Mouse (Mus musculus) kidney, postnatal 14 days (tissue): ENCODE measurements at regions not wholly inside any gene's neighbourhood (a gene's known extent, or its start where the extent isn't known, plus 50 kb on each side); places are given as distances from the start of the nearest gene placed in this dataset.

Experiments
- DNase-seq: peaks from one replicate; pipeline ENCODE4 v3.0.0; 2022; ENCODE audit warnings: mixed read lengths

GRCm38 (mm10) chr4:88939397-88939796 lies 59.4 kb upstream of the Ifne start:
- no peak for DNase-seq

- no peak for DNase-seq
Measured at GRCm38 (mm10) chr4:88938712-88939032, 58.7 kb upstream of the Ifne start.

- DNase-seq = peak; percentile 68
Measured at GRCm38 (mm10) chr4:88937866-88938711, 58.1 kb upstream of the Ifne start.

- DNase-seq = no peak
Measured at GRCm38 (mm10) chr4:88936976-88937375, 57.0 kb upstream of the Ifne start.

- no peak for DNase-seq
Measured at GRCm38 (mm10) chr4:88935901-88936300, 55.9 kb upstream of the Ifne start.

GRCm38 (mm10) chr4:88935316-88935715 lies 55.3 kb upstream of the Ifne start:
- DNase-seq = no peak

- DNase-seq = no peak
Measured at GRCm38 (mm10) chr4:88934266-88935025, 54.4 kb upstream of the Ifne start.

GRCm38 (mm10) chr4:88931217-88931616 lies 51.2 kb upstream of the Ifne start:
- no peak for DNase-seq
